Mouse (Mus musculus) midbrain, embryonic 15.5 days (tissue): ENCODE data around the gene Glipr2. TPM values are rescaled to one million over a fixed set of nuclear protein-coding genes. Genes with fewer than 3 reads are reported as not detected.

Source experiments
- ATAC-seq: fragments of 200-750 bp; cut with Nextera tagmentation; replicated peaks from 2 replicates; pipeline ENCODE4 v1.8.0; 2017; ENCODE audit warnings: moderate TSS enrichment
- H3K27ac ChIP-seq: fragments of 300-500 bp; sonication (generic); 2 replicates; pipeline ENCODE4 v1.5.1; 2015; ENCODE audit warnings: mild to moderate bottlenecking, inconsistent platforms
- H3K27me3 ChIP-seq: fragments of 300-500 bp; sonication (generic); replicated peaks from 2 replicates; pipeline ENCODE4 v1.6.1; 2015; ENCODE audit warnings: inconsistent platforms
- H3K36me3 ChIP-seq: fragments of 300-500 bp; sonication (generic); replicated peaks from 2 replicates; pipeline ENCODE4 v1.6.1; 2015; ENCODE audit warnings: inconsistent platforms
- H3K4me1 ChIP-seq: fragments of 300-500 bp; sonication (generic); 2 replicates; pipeline ENCODE4 v1.6.1; 2015; ENCODE audit warnings: inconsistent platforms
- H3K4me2 ChIP-seq: fragments of 300-500 bp; sonication (generic); 2 replicates; pipeline ENCODE4 v1.6.1; 2015; ENCODE audit warnings: inconsistent platforms, mild to moderate bottlenecking, moderate library complexity
- H3K4me3 ChIP-seq: fragments of 300-500 bp; sonication (generic); 2 replicates; pipeline ENCODE4 v1.5.1; 2015; ENCODE audit warnings: mild to moderate bottlenecking, inconsistent platforms
- H3K9ac ChIP-seq: fragments of 300-500 bp; sonication (generic); 2 replicates; pipeline ENCODE4 v1.6.1; 2015; ENCODE audit warnings: mild to moderate bottlenecking, inconsistent platforms
- H3K9me3 ChIP-seq: fragments of 300-500 bp; sonication (generic); 2 replicates; pipeline ENCODE4 v1.6.1; 2016; ENCODE audit warnings: inconsistent platforms
- WGBS: fragments of 180-500 bp; shearing (Covaris S2); methylation state at CpG from one replicate; pipeline ENCODE4 v1.1.7; 2015; ENCODE audit warnings: mixed read lengths; 5-methylcytosine and 5-hydroxymethylcytosine counted together
- polyA plus RNA-seq: library from polyadenylated mRNA; unstranded; fragments of >200 nt; fragmentation: Nextera tagmentation; extraction: Ambion mirVana; gene quantifications from 2 replicates; pipeline ENCODE4 v1.2.1, GENCODE M21; 2015

The Glipr2 gene
- polyA plus RNA-seq, 1 experiment from 2014 or later, result 29.2 TPM

- Histone ChIP-seq H3K4me1 (peaks cover 5% of the 10 kb centered on the region), H3K9ac (no peak overlapping the region), H3K27ac (no peak overlapping the region), H3K4me2 (no peak overlapping the region), H3K27me3 (0 out of 2 replicates have a peak, but pooled peaks cover 7% of the 10 kb centered on the region), H3K9me3 (no peaks in the 10 kb centered on the region), H3K36me3 (no peaks in the 10 kb centered on the region), H3K4me3 (no peak overlapping the region)
- WGBS, result 93% methylated on average over 19 of the region's 19 CpGs
- no peak for ATAC-seq
These were observed 27.1 kb downstream of the Glipr2 start for GRCm38 (mm10) chr4:43984326-43984725.

GRCm38 (mm10) chr4:43988976-43989375 is 31.8 kb downstream of the Glipr2 start:
- no peak overlapping the region for H3K27ac ChIP-seq
- no peaks in the 10 kb centered on the region for H3K4me1 ChIP-seq
- H3K4me2 ChIP-seq, result no peak overlapping the region
- no peak overlapping the region for H3K4me3 ChIP-seq
- H3K36me3 ChIP-seq, result no peaks in the 10 kb centered on the region
- H3K27me3 ChIP-seq, result no peaks in the 10 kb centered on the region
- 88% methylated on average over 3 of the region's 3 CpGs for WGBS
- H3K9me3 ChIP-seq, result no peaks in the 10 kb centered on the region
- H3K9ac ChIP-seq, result no peak overlapping the region
- no peak for ATAC-seq

GRCm38 (mm10) chr4:43993072-43993471 is 35.9 kb downstream of the Glipr2 start:
- no peak overlapping the region for H3K9ac ChIP-seq
- WGBS, result 92% methylated on average over 11 of the region's 11 CpGs
- H3K4me2 ChIP-seq, result no peak overlapping the region
- H3K27ac ChIP-seq, result no peak overlapping the region
- H3K4me1 ChIP-seq, result no peaks in the 10 kb centered on the region
- H3K36me3 ChIP-seq, result no peaks in the 10 kb centered on the region
- no peaks in the 10 kb centered on the region for H3K9me3 ChIP-seq
- no peak overlapping the region for H3K4me3 ChIP-seq
- H3K27me3 ChIP-seq, result no peaks in the 10 kb centered on the region
- no peak for ATAC-seq

GRCm38 (mm10) chr4:43994342-43994741 is 37.1 kb downstream of the Glipr2 start:
- Histone ChIP-seq H3K4me1 (no peaks in the 10 kb centered on the region), H3K9me3 (no peaks in the 10 kb centered on the region), H3K27me3 (no peaks in the 10 kb centered on the region), H3K4me3 (no peak overlapping the region), H3K36me3 (no peaks in the 10 kb centered on the region), H3K9ac (no peak overlapping the region), H3K27ac (no peak overlapping the region), H3K4me2 (no peak overlapping the region)
- 77% methylated on average over 2 of the region's 2 CpGs for WGBS
- no peak for ATAC-seq

GRCm38 (mm10) chr4:44003622-44004021 is 46.4 kb downstream of the Glipr2 start:
- WGBS, result 84% methylated on average over 6 of the region's 6 CpGs
- H3K9me3 ChIP-seq, result no peaks in the 10 kb centered on the region
- H3K27ac ChIP-seq, result no peak overlapping the region
- no peaks in the 10 kb centered on the region for H3K4me1 ChIP-seq
- no peak for ATAC-seq
- H3K4me2 ChIP-seq, result no peak overlapping the region
- H3K27me3 ChIP-seq, result no peaks in the 10 kb centered on the region
- no peak overlapping the region for H3K9ac ChIP-seq
- no peaks in the 10 kb centered on the region for H3K36me3 ChIP-seq
- no peak overlapping the region for H3K4me3 ChIP-seq

GRCm38 (mm10) chr4:44004126-44004525 is 46.9 kb downstream of the Glipr2 start, which contains the start of gene Clta:
TSS of gene Clta (plus strand) at chr4:44004452.
- no peak within 1 kb of the TSS for H3K4me3 ChIP-seq
- H3K27ac ChIP-seq, result no peak within 1 kb of the TSS
- 92% methylated on average over 5 of the region's 5 CpGs for WGBS
- ATAC-seq, result no peak
- no peak within 1 kb of the TSS for H3K4me2 ChIP-seq
- no peaks in the 10 kb centered on the region for H3K27me3 ChIP-seq
- H3K4me1 ChIP-seq, result no peaks in the 10 kb centered on the region
- no peaks in the 10 kb centered on the region for H3K36me3 ChIP-seq
- no peaks in the 10 kb centered on the region for H3K9me3 ChIP-seq
- no peak within 1 kb of the TSS for H3K9ac ChIP-seq

- Histone ChIP-seq H3K36me3 (no peaks in the 10 kb centered on the region), H3K9me3 (no peaks in the 10 kb centered on the region), H3K9ac (no peak overlapping the region), H3K27ac (no peak overlapping the region), H3K4me3 (no peak overlapping the region), H3K27me3 (no peaks in the 10 kb centered on the region), H3K4me2 (no peak overlapping the region), H3K4me1 (no peaks in the 10 kb centered on the region)
- 80% methylated on average over 3 of the region's 3 CpGs for WGBS
- no peak for ATAC-seq
These were observed 47.6 kb downstream of the Glipr2 start for GRCm38 (mm10) chr4:44004623-44005409.

GRCm38 (mm10) chr4:44010176-44010575 is 53.0 kb downstream of the Glipr2 start:
- Histone ChIP-seq H3K9ac (no peak overlapping the region), H3K4me3 (no peak overlapping the region), H3K27me3 (no peaks in the 10 kb centered on the region), H3K36me3 (no peaks in the 10 kb centered on the region), H3K9me3 (no peaks in the 10 kb centered on the region), H3K27ac (no peak overlapping the region), H3K4me1 (peaks cover 24% of the 10 kb centered on the region), H3K4me2 (no peak overlapping the region)
- ATAC-seq, result no peak
- WGBS, result 94% methylated on average over 1 of the region's 1 CpGs

GRCm38 (mm10) chr4:44010893-44011292 is 53.7 kb downstream of the Glipr2 start:
- no peaks in the 10 kb centered on the region for H3K36me3 ChIP-seq
- 44% methylated on average over 2 of the region's 2 CpGs for WGBS
- no peaks in the 10 kb centered on the region for H3K27me3 ChIP-seq
- H3K9ac ChIP-seq, result no peak overlapping the region
- ATAC-seq, result no peak
- H3K4me3 ChIP-seq, result no peak overlapping the region
- H3K9me3 ChIP-seq, result no peaks in the 10 kb centered on the region
- H3K27ac ChIP-seq, result no peak overlapping the region
- no peak overlapping the region for H3K4me2 ChIP-seq
- peaks cover 26% of the 10 kb centered on the region for H3K4me1 ChIP-seq

- peaks cover 27% of the 10 kb centered on the region for H3K4me1 ChIP-seq
- H3K4me3 ChIP-seq, result peak overlapping the region; percentile 83
- peak overlapping the region; percentile 84 for H3K4me2 ChIP-seq
- peak overlapping the region; percentile 57 for H3K9ac ChIP-seq
- WGBS, result 80% methylated on average over 3 of the region's 3 CpGs
- no peaks in the 10 kb centered on the region for H3K9me3 ChIP-seq
- H3K27ac ChIP-seq, result peak overlapping the region; percentile 83
- no peaks in the 10 kb centered on the region for H3K36me3 ChIP-seq
- no peaks in the 10 kb centered on the region for H3K27me3 ChIP-seq
- ATAC-seq, result no peak
These were observed 54.6 kb downstream of the Glipr2 start for GRCm38 (mm10) chr4:44011799-44012198.

GRCm38 (mm10) chr4:44012376-44013367 is 55.5 kb downstream of the Glipr2 start:
- Histone ChIP-seq H3K27ac (peak overlapping the region; percentile 83), H3K9ac (peak overlapping the region; percentile 91), H3K4me1 (peaks cover 27% of the 10 kb centered on the region), H3K36me3 (no peaks in the 10 kb centered on the region), H3K4me3 (peak overlapping the region; percentile 83), H3K27me3 (no peaks in the 10 kb centered on the region), H3K4me2 (peak overlapping the region; percentile 84), H3K9me3 (no peaks in the 10 kb centered on the region)
- WGBS, result under 1% methylated on average over 77 of the region's 77 CpGs
- peak; percentile 99 for ATAC-seq

- H3K4me2 ChIP-seq, result peak overlapping the region; percentile 84
- H3K9me3 ChIP-seq, result no peaks in the 10 kb centered on the region
- peak overlapping the region; percentile 83 for H3K4me3 ChIP-seq
- WGBS, result 31% methylated on average over 11 of the region's 11 CpGs
- H3K27ac ChIP-seq, result no peak overlapping the region
- ATAC-seq, result no peak
- peak overlapping the region; percentile 91 for H3K9ac ChIP-seq
- H3K27me3 ChIP-seq, result no peaks in the 10 kb centered on the region
- no peaks in the 10 kb centered on the region for H3K36me3 ChIP-seq
- peaks cover 27% of the 10 kb centered on the region for H3K4me1 ChIP-seq
These were observed 56.3 kb downstream of the Glipr2 start for GRCm38 (mm10) chr4:44013391-44014070.
